Mouse (Mus musculus) stomach, embryonic 14.5 days (tissue): Measurements from ENCODE around the gene Sept9. TPM values are rescaled to one million over a fixed set of nuclear protein-coding genes. Genes with fewer than 3 reads are reported as not detected.

Experiments
- ATAC-seq: fragments of 200-750 bp; cut with Nextera tagmentation; 2 replicates; pipeline ENCODE4 v1.8.0; 2017; ENCODE audit warnings: low read depth, moderate TSS enrichment; ENCODE audit not compliant: insufficient number of reproducible peaks, insufficient read depth, low FRiP score
- H3K27ac ChIP-seq: fragments of 300-500 bp; sonication (generic); 2 replicates; pipeline ENCODE4 v1.5.1; 2014; ENCODE audit warnings: mild to moderate bottlenecking, low read length, moderate library complexity, mixed read lengths
- H3K27me3 ChIP-seq: fragments of 300-500 bp; sonication (generic); 2 replicates; pipeline ENCODE4 v1.6.1; 2014; ENCODE audit warnings: low read length, control low read depth, mixed read lengths; ENCODE audit not compliant: control insufficient read depth, insufficient read depth
- H3K36me3 ChIP-seq: fragments of 300-500 bp; sonication (generic); 2 replicates; pipeline ENCODE4 v1.6.1; 2014; ENCODE audit warnings: mild to moderate bottlenecking, control low read depth, low read length, moderate library complexity, mixed read lengths; ENCODE audit not compliant: control insufficient read depth, insufficient read depth
- H3K4me1 ChIP-seq: fragments of 300-500 bp; sonication (generic); 2 replicates; pipeline ENCODE4 v1.6.1; 2014; ENCODE audit warnings: low read length, control low read depth, mixed read lengths; ENCODE audit not compliant: control insufficient read depth, insufficient read depth
- H3K4me2 ChIP-seq: fragments of 300-500 bp; sonication (generic); replicated peaks from 2 replicates; pipeline ENCODE4 v1.6.1; 2014; ENCODE audit warnings: low read depth, low read length, control low read depth
- H3K4me3 ChIP-seq: fragments of 300-500 bp; sonication (generic); 2 replicates; pipeline ENCODE4 v1.5.1; 2014; ENCODE audit warnings: low read depth, low read length, control low read depth
- H3K9ac ChIP-seq: fragments of 300-500 bp; sonication (generic); replicated peaks from 2 replicates; pipeline ENCODE4 v1.6.1; 2014; ENCODE audit warnings: low read depth, mild to moderate bottlenecking, control low read depth, low read length, moderate library complexity, mixed read lengths
- H3K9me3 ChIP-seq: fragments of 300-500 bp; sonication (generic); 2 replicates; pipeline ENCODE4 v1.6.1; 2016; ENCODE audit warnings: low read depth, low read length, control low read depth; ENCODE audit not compliant: control insufficient read depth
- WGBS: fragments of 180-500 bp; shearing (Covaris S2); extraction: QIAGEN DNeasy Blood & Tissue Kit; methylation state at CpG from one replicate; pipeline ENCODE4 v1.1.7; 2014; 5-methylcytosine and 5-hydroxymethylcytosine counted together
- polyA plus RNA-seq: library from polyadenylated mRNA; unstranded; fragments of >200 nt; fragmentation: Nextera tagmentation; extraction: Ambion mirVana; gene quantifications from 2 replicates; pipeline ENCODE4 v1.2.1, GENCODE M21; 2014

The Sept9 gene
- polyA plus RNA-seq, 1 experiment from 2014 or later = 106 TPM

- no peak for ATAC-seq
- H3K4me1 ChIP-seq = peaks cover 12% of the 10 kb centered on the region
- no peak overlapping the region for H3K27ac ChIP-seq
- H3K9me3 ChIP-seq = no peaks in the 10 kb centered on the region
- H3K9ac ChIP-seq = no peak overlapping the region
- H3K27me3 ChIP-seq = 0 out of 2 replicates have a peak, but pooled peaks cover 3% of the 10 kb centered on the region
- H3K4me3 ChIP-seq = no peak overlapping the region
- no peaks in the 10 kb centered on the region for H3K36me3 ChIP-seq
- H3K4me2 ChIP-seq = no peak overlapping the region
- WGBS = 70% methylated on average over 5 of the region's 5 CpGs
Measured at GRCm38 (mm10) chr11:117198122-117198521, 1.3 kb upstream of the Sept9 start.

GRCm38 (mm10) chr11:117201846-117202245 lies 2.4 kb downstream of the Sept9 start:
- Histone ChIP-seq H3K9me3 (no peaks in the 10 kb centered on the region), H3K4me3 (no peak overlapping the region), H3K36me3 (no peaks in the 10 kb centered on the region), H3K4me1 (peaks cover 19% of the 10 kb centered on the region), H3K27me3 (0 out of 2 replicates have a peak, but pooled peaks cover 3% of the 10 kb centered on the region), H3K4me2 (no peak overlapping the region), H3K27ac (no peak overlapping the region), H3K9ac (no peak overlapping the region)
- WGBS = 88% methylated on average over 12 of the region's 12 CpGs
- ATAC-seq = no peak

GRCm38 (mm10) chr11:117204606-117205005 lies 5.1 kb downstream of the Sept9 start:
- no peak overlapping the region for H3K4me3 ChIP-seq
- H3K4me1 ChIP-seq = peaks cover 18% of the 10 kb centered on the region
- H3K4me2 ChIP-seq = no peak overlapping the region
- no peaks in the 10 kb centered on the region for H3K36me3 ChIP-seq
- no peaks in the 10 kb centered on the region for H3K9me3 ChIP-seq
- no peak overlapping the region for H3K9ac ChIP-seq
- H3K27ac ChIP-seq = peak overlapping the region; percentile 6; the same call in 1 of the 2 replicates
- no peak for ATAC-seq
- H3K27me3 ChIP-seq = 0 out of 2 replicates have a peak, but pooled peaks cover under 1% of the 10 kb centered on the region
- WGBS = 80% methylated on average over 8 of the region's 8 CpGs

GRCm38 (mm10) chr11:117205042-117205441 lies 5.6 kb downstream of the Sept9 start:
- H3K9me3 ChIP-seq = no peaks in the 10 kb centered on the region
- no peak overlapping the region for H3K4me2 ChIP-seq
- H3K36me3 ChIP-seq = no peaks in the 10 kb centered on the region
- peaks cover 16% of the 10 kb centered on the region for H3K4me1 ChIP-seq
- no peak overlapping the region for H3K9ac ChIP-seq
- peak overlapping the region; percentile 4; the same call in 1 of the 2 replicates for H3K27ac ChIP-seq
- ATAC-seq = no peak
- WGBS = 77% methylated on average over 6 of the region's 6 CpGs
- H3K27me3 ChIP-seq = no peaks in the 10 kb centered on the region
- no peak overlapping the region for H3K4me3 ChIP-seq

GRCm38 (mm10) chr11:117205447-117205846 lies 6.0 kb downstream of the Sept9 start:
- no peaks in the 10 kb centered on the region for H3K36me3 ChIP-seq
- no peak for ATAC-seq
- no peak overlapping the region for H3K4me2 ChIP-seq
- H3K27me3 ChIP-seq = no peaks in the 10 kb centered on the region
- 81% methylated on average over 9 of the region's 9 CpGs for WGBS
- H3K27ac ChIP-seq = no peak overlapping the region
- H3K4me3 ChIP-seq = no peak overlapping the region
- H3K9me3 ChIP-seq = no peaks in the 10 kb centered on the region
- H3K9ac ChIP-seq = no peak overlapping the region
- peaks cover 16% of the 10 kb centered on the region for H3K4me1 ChIP-seq

GRCm38 (mm10) chr11:117207436-117207835 lies 8.0 kb downstream of the Sept9 start:
- Histone ChIP-seq H3K4me1 (peaks cover 7% of the 10 kb centered on the region; the same call in 1 of the 2 replicates), H3K4me2 (no peak overlapping the region), H3K36me3 (no peaks in the 10 kb centered on the region), H3K27ac (no peak overlapping the region), H3K27me3 (no peaks in the 10 kb centered on the region), H3K4me3 (no peak overlapping the region), H3K9ac (no peak overlapping the region), H3K9me3 (no peaks in the 10 kb centered on the region)
- ATAC-seq = no peak
- 64% methylated on average over 5 of the region's 5 CpGs for WGBS

GRCm38 (mm10) chr11:117208151-117208673 lies 8.8 kb downstream of the Sept9 start:
- Histone ChIP-seq H3K4me3 (no peak overlapping the region), H3K9ac (no peak overlapping the region), H3K36me3 (no peaks in the 10 kb centered on the region), H3K27me3 (no peaks in the 10 kb centered on the region), H3K9me3 (no peaks in the 10 kb centered on the region), H3K27ac (no peak overlapping the region), H3K4me2 (no peak overlapping the region), H3K4me1 (peaks cover 7% of the 10 kb centered on the region; the same call in 1 of the 2 replicates)
- WGBS = 86% methylated on average over 8 of the region's 8 CpGs
- no peak for ATAC-seq

- no peaks in the 10 kb centered on the region for H3K36me3 ChIP-seq
- no peak overlapping the region for H3K9ac ChIP-seq
- 64% methylated on average over 2 of the region's 2 CpGs for WGBS
- H3K27me3 ChIP-seq = no peaks in the 10 kb centered on the region
- no peak overlapping the region for H3K4me3 ChIP-seq
- ATAC-seq = no peak
- no peaks in the 10 kb centered on the region for H3K4me1 ChIP-seq
- no peak overlapping the region for H3K4me2 ChIP-seq
- H3K27ac ChIP-seq = no peak overlapping the region
- H3K9me3 ChIP-seq = no peaks in the 10 kb centered on the region
Measured at GRCm38 (mm10) chr11:117216713-117217112, 17.3 kb downstream of the Sept9 start.

- no peaks in the 10 kb centered on the region for H3K36me3 ChIP-seq
- H3K9ac ChIP-seq = no peak overlapping the region
- no peak overlapping the region for H3K4me2 ChIP-seq
- ATAC-seq = no peak
- H3K9me3 ChIP-seq = no peaks in the 10 kb centered on the region
- WGBS = 91% methylated on average over 6 of the region's 6 CpGs
- no peaks in the 10 kb centered on the region for H3K4me1 ChIP-seq
- no peak overlapping the region for H3K27ac ChIP-seq
- no peaks in the 10 kb centered on the region for H3K27me3 ChIP-seq
- no peak overlapping the region for H3K4me3 ChIP-seq
Measured at GRCm38 (mm10) chr11:117218070-117218469, 18.6 kb downstream of the Sept9 start.
